Mouse (Mus musculus): Measurements from ENCODE around the gene Fam171a2. TPM values are rescaled to one million over a fixed set of nuclear protein-coding genes. Genes with fewer than 3 reads are reported as not detected.

Gene Fam171a2
- polyA plus RNA-seq, 1 experiment = 5.4 TPM

DNA sequence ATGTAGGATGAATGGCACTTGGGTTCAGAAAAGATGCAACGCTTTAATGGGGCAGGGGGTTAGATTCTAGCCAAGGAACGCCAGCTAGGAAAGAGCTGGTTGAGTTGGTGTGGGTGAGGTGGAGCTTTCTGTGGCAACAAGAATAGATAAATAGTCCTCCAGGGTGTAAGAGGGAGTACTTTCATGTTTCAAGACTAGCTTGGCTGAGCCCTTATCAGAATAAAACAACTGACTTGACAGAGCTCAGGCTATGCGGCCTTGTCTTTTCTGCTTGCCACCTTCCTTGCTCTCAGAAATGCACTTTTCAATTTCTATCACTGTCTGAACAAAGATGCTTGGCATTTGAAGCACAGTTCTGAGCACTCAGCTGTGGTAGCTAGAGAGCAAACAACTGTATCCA is 27.5 kb upstream of the Fam171a2 start:
- H3K27ac ChIP-seq (ENCODE audit: insufficient read depth, low read depth, low read length) = no peak overlapping the region
- 94% methylated on average over 3 of the region's 3 CpGs for WGBS
- no peak overlapping the region for H3K4me3 ChIP-seq (ENCODE audit: low read depth, low read length)
- no peak for TF ChIP-seq CTCF (IDR thresholded peaks at IDR 0.05; ENCODE audit: extremely low read depth, insufficient read length, insufficient replicate concordance, low read depth, low read length)
- TF ChIP-seq POLR2A (IDR thresholded peaks at IDR 0.05; ENCODE audit: low read depth, low read length) = no peak
- H3K27me3 ChIP-seq (ENCODE audit: control insufficient read depth, insufficient read depth, low read length) = no peaks in the 10 kb centered on the region
- no peaks in the 10 kb centered on the region for H3K4me1 ChIP-seq (ENCODE audit: control insufficient read depth, insufficient read depth, insufficient read length, low read length)
- peaks cover 31% of the 10 kb centered on the region for H3K36me3 ChIP-seq (ENCODE audit: control insufficient read depth, insufficient read depth, low read length)

DNA sequence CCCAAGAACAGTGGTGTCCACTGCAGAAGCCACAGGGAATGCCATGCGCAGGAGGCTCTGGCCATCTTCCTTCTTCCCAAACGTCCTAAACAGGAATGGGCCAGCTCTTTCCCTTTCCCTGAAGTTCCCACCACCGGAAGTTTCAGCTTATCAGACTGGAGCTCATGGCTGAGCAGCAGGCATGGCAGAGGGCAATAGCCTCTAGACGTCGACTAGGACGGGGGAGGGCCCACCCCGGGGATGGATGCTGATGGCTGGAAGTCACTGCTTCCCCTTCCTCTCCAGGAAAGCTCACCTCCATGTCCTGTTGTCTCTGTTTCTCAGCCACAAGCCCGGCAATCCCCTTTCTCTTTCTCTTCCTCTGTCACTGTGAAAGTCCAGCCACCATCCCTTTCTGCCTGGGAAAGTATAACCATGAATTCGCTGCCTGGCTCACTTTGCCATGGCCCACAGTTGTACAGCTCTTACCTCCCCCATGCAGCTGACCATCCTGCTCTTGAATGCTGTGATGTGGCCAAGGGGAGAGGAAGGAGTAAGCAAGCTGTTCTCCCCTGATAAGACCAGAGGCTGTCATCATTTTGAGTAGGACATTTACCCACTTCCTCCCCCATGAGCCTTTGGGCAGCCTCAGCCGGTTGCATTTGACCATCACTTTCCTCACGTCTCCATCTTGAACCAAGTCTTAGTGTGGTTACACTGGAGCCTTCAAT is 22.3 kb upstream of the Fam171a2 start, which contains the start of gene Itga2b:
Gene Itga2b (minus strand): TSS at position 475 of the 710 bp plus-strand sequence.
- H3K36me3 ChIP-seq (ENCODE audit: control insufficient read depth, insufficient read depth, low read length) = no peaks in the 10 kb centered on the region
- WGBS = 52% methylated on average over 11 of the region's 11 CpGs
- no peak within 1 kb of the TSS for H3K27ac ChIP-seq (ENCODE audit: insufficient read depth, low read depth, low read length)
- H3K4me3 ChIP-seq (ENCODE audit: low read depth, low read length) = no peak within 1 kb of the TSS
- no peak for TF ChIP-seq CTCF (IDR thresholded peaks at IDR 0.05; ENCODE audit: extremely low read depth, insufficient read length, insufficient replicate concordance, low read depth, low read length)
- no peak for TF ChIP-seq POLR2A (IDR thresholded peaks at IDR 0.05; ENCODE audit: low read depth, low read length)
- no peaks in the 10 kb centered on the region for H3K27me3 ChIP-seq (ENCODE audit: control insufficient read depth, insufficient read depth, low read length)
- H3K4me1 ChIP-seq (ENCODE audit: control insufficient read depth, insufficient read depth, insufficient read length, low read length) = peaks cover 13% of the 10 kb centered on the region

DNA sequence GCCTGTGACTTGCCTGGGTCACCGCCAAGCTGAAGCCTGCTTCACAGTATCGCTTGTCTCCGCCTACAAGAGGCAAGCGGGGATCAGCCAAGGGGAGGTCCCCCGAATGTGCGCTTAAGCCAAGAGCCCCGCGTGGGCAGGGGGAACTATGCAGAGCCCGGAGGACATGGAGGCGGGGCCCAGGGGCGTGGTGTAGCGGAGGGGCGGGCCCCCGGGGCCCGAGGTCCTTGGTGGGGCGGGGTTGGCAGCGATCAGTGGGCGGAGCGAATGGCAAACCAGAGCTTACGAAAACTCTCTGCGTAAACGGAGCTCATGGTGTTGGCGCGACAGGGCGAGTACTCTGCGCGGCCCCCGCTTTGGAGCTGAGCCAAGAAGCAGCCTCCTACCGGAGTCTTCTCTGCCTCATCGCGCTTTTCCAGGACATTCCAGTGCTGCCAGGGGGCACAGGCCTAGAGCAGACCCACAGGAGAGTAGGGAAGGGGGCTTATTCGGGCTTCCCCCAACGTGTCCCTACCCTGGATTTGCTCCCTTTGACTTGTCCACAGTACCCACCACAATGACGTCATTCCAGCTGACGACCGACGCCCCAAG is 19.7 kb upstream of the Fam171a2 start:
- Histone ChIP-seq H3K4me3 (ENCODE audit: low read depth, low read length) (peak overlapping the region; percentile 44), H3K36me3 (ENCODE audit: control insufficient read depth, insufficient read depth, low read length) (no peaks in the 10 kb centered on the region), H3K27me3 (ENCODE audit: control insufficient read depth, insufficient read depth, low read length) (no peaks in the 10 kb centered on the region), H3K27ac (ENCODE audit: insufficient read depth, low read depth, low read length) (0 out of 2 replicates have a peak overlapping the region, but pooled peaks have one; percentile 9), H3K4me1 (ENCODE audit: control insufficient read depth, insufficient read depth, insufficient read length, low read length) (peaks cover 13% of the 10 kb centered on the region)
- TF ChIP-seq POLR2A (IDR thresholded peaks at IDR 0.05; ENCODE audit: low read depth, low read length) (no peak), CTCF (IDR thresholded peaks at IDR 0.05; ENCODE audit: extremely low read depth, insufficient read length, insufficient replicate concordance, low read depth, low read length) (no peak)
- WGBS = 1% methylated on average over 37 of the region's 37 CpGs

DNA sequence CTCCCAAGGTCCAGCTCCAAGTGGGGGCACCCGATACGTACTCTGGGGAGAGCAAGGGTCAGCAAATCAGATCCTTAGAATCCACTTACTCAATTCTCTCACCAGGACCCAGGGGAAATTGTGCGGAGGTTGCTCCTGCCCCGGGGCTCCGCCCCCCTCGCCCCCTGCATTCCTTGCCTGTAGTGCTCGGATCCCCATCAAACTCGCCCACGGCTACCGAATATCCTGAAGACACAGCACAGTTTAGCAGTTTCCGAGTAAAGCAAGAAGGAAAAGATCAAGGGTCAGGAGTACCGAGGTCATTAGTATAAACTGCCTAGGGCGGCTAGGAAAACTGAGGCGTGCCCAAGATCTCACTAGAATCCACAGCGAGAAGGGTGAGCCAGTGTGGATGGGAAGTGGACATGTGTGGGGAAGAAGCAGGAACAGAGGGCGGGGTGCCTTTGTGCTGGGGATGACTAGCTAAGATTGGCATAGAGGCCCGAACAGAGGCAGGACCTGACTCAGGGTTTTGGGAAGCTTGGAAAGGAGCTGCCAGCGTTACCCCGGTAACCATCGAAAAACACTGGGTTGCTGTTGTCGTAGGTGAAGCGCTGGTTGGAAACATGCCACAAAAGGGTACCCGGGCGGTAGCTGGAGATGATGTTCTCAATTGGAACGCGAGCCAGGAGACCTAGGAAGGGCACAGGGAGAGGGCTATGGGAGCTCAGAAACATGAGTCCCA is 18.4 kb upstream of the Fam171a2 start:
- Histone ChIP-seq H3K27me3 (ENCODE audit: control insufficient read depth, insufficient read depth, low read length) (no peaks in the 10 kb centered on the region), H3K4me3 (ENCODE audit: low read depth, low read length) (no peak overlapping the region), H3K27ac (ENCODE audit: insufficient read depth, low read depth, low read length) (peak overlapping the region; percentile 0; the same call in 1 of the 2 replicates), H3K4me1 (ENCODE audit: control insufficient read depth, insufficient read depth, insufficient read length, low read length) (peaks cover 13% of the 10 kb centered on the region), H3K36me3 (ENCODE audit: control insufficient read depth, insufficient read depth, low read length) (no peaks in the 10 kb centered on the region)
- TF ChIP-seq CTCF (IDR thresholded peaks at IDR 0.05; ENCODE audit: extremely low read depth, insufficient read length, insufficient replicate concordance, low read depth, low read length) (no peak), POLR2A (IDR thresholded peaks at IDR 0.05; ENCODE audit: low read depth, low read length) (no peak)
- WGBS = 21% methylated on average over 26 of the region's 26 CpGs

DNA sequence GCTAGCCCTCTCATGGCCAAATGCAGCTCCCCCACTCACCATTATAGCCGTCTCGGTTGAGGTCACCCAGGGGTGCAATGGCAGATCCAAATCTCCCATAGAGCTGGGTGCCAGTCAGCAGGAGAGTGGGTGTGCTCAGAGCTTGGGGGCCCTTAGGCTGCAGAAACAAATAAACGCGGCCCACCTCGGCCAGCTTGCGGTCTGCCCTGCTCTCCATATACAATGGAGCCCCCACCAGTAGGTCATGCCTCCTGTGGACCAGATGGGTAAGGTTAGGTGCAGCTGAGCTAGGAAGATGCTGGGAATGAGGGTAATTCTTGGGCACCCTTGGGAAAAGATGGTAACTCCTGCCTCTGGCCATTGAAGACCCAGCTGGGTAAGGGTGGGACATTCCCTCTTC is 17.4 kb upstream of the Fam171a2 start:
- Histone ChIP-seq H3K4me1 (ENCODE audit: control insufficient read depth, insufficient read depth, insufficient read length, low read length) (peaks cover 13% of the 10 kb centered on the region), H3K4me3 (ENCODE audit: low read depth, low read length) (no peak overlapping the region), H3K36me3 (ENCODE audit: control insufficient read depth, insufficient read depth, low read length) (no peaks in the 10 kb centered on the region), H3K27me3 (ENCODE audit: control insufficient read depth, insufficient read depth, low read length) (no peaks in the 10 kb centered on the region), H3K27ac (ENCODE audit: insufficient read depth, low read depth, low read length) (no peak overlapping the region)
- TF ChIP-seq CTCF (IDR thresholded peaks at IDR 0.05; ENCODE audit: extremely low read depth, insufficient read length, insufficient replicate concordance, low read depth, low read length) (no peak), POLR2A (IDR thresholded peaks at IDR 0.05; ENCODE audit: low read depth, low read length) (no peak)
- WGBS = 96% methylated on average over 6 of the region's 6 CpGs

DNA sequence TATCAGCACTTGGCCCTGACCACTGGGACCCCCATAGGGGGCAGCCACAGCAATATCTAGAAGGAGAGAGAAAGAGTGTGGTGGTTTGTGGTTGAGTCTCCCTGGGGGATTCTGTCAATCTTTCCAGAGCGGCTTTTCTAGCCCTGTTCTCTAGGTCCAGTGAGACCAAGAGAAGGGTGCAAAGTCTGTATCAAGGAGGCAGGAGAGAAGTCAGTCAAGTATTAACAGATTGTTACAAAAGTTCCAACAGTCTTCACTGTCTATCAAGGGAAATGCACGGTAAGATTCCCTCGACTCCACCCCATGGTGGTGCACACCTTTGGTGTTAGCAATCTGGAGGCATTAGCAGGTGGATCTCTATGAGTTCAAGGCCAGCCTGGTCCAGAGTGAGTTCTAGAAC is 14.3 kb upstream of the Fam171a2 start:
- H3K4me1 ChIP-seq (ENCODE audit: control insufficient read depth, insufficient read depth, insufficient read length, low read length) = peaks cover 6% of the 10 kb centered on the region
- H3K36me3 ChIP-seq (ENCODE audit: control insufficient read depth, insufficient read depth, low read length) = no peaks in the 10 kb centered on the region
- peaks cover 2% of the 10 kb centered on the region; the same call in 1 of the 2 replicates for H3K27me3 ChIP-seq (ENCODE audit: control insufficient read depth, insufficient read depth, low read length)
- no peak for TF ChIP-seq CTCF (IDR thresholded peaks at IDR 0.05; ENCODE audit: extremely low read depth, insufficient read length, insufficient replicate concordance, low read depth, low read length)
- 47% methylated on average over 3 of the region's 3 CpGs for WGBS
- no peak overlapping the region for H3K4me3 ChIP-seq (ENCODE audit: low read depth, low read length)
- H3K27ac ChIP-seq (ENCODE audit: insufficient read depth, low read depth, low read length) = no peak overlapping the region

DNA sequence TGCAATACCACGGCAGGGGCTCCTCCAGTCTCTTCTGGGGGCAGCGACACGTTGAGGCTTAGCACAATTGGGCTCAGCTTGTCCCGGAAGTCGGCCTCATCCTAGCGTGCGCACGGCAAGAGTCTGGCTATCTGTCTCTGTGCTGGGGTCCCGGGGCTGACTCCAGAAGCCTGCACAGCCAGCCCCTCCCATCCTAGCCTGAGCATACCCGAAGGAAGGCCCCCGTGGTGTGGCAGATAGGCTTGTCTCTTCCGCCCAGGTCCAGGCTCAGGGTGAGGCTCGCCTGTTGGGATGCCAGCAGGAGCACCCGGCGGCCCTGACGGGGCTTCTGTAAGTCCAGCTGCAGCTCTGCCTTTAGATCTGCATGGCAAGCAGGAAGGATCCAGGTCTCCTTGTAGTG is 13.1 kb upstream of the Fam171a2 start:
- no peak overlapping the region for H3K27ac ChIP-seq (ENCODE audit: insufficient read depth, low read depth, low read length)
- 60% methylated on average over 16 of the region's 16 CpGs for WGBS
- H3K36me3 ChIP-seq (ENCODE audit: control insufficient read depth, insufficient read depth, low read length) = no peaks in the 10 kb centered on the region
- peaks cover 2% of the 10 kb centered on the region; the same call in 1 of the 2 replicates for H3K27me3 ChIP-seq (ENCODE audit: control insufficient read depth, insufficient read depth, low read length)
- TF ChIP-seq POLR2A (IDR thresholded peaks at IDR 0.05; ENCODE audit: low read depth, low read length) (no peak), CTCF (IDR thresholded peaks at IDR 0.05; ENCODE audit: extremely low read depth, insufficient read length, insufficient replicate concordance, low read depth, low read length) (no peak)
- peaks cover 6% of the 10 kb centered on the region for H3K4me1 ChIP-seq (ENCODE audit: control insufficient read depth, insufficient read depth, insufficient read length, low read length)
- no peak overlapping the region for H3K4me3 ChIP-seq (ENCODE audit: low read depth, low read length)

Measured in small intestine, adult 2 months (tissue).